Mouse (Mus musculus) CH12.LX (cell line): Measurements from ENCODE around the gene Rspry1. TPM values are rescaled to one million over a fixed set of nuclear protein-coding genes. Genes with fewer than 3 reads are reported as not detected.

Experiments
- DNase-seq: peaks from one replicate; pipeline ENCODE4 v3.0.0-alpha.2; 2013; ENCODE audit errors: extremely low read depth
- H3K27ac ChIP-seq: 2 replicates; pipeline ENCODE4 v1.5.1; 2012; ENCODE audit warnings: low read depth, mild to moderate bottlenecking, control low read depth, moderate library complexity; ENCODE audit not compliant: insufficient read depth
- H3K27me3 ChIP-seq: replicated peaks from 2 replicates; pipeline ENCODE3; 2012; ENCODE audit warnings: inconsistent platforms
- H3K36me3 ChIP-seq, 2 experiments: replicated peaks in 1 of 2; 2 replicates each; pipeline versions ENCODE3 to v1.6.1; 2012; ENCODE audit warnings: inconsistent platforms in 1 of 2, low read length in 1 of 2, mild to moderate bottlenecking in 1 of 2, mixed read lengths in 1 of 2, moderate library complexity in 1 of 2; ENCODE audit not compliant: control insufficient read depth in 1 of 2, insufficient read depth in 1 of 2
- H3K4me1 ChIP-seq, 2 experiments: 2 replicates each; pipeline ENCODE4 v1.6.1; 2012; ENCODE audit warnings: inconsistent platforms in 1 of 2, moderate library complexity in 1 of 2; ENCODE audit not compliant: insufficient read depth in 2 of 2, control insufficient read depth in 1 of 2
- H3K4me2 ChIP-seq: 2 replicates; pipeline ENCODE4 v1.6.1; 2012; ENCODE audit warnings: low read depth, mild to moderate bottlenecking, control low read depth; ENCODE audit not compliant: poor library complexity, insufficient read depth, severe bottlenecking
- H3K4me3 ChIP-seq, 3 experiments: fragments of 150-350 bp in 1 of 3; sonication (generic) in 1 of 3; replicated peaks in 1 of 3; 2 replicates each; pipeline versions ENCODE3 to v1.5.1; 2011 to 2012; ENCODE audit warnings: low read depth in 2 of 3, low read length in 2 of 3, mild to moderate bottlenecking in 2 of 3, moderate library complexity in 2 of 3, control low read depth in 1 of 3, improper control_type of control experiment in 1 of 3, inconsistent platforms in 1 of 3, mixed read lengths in 1 of 3; ENCODE audit not compliant: poor library complexity in 1 of 3
- H3K79me2 ChIP-seq: replicated peaks from 2 replicates; pipeline ENCODE4 v1.6.1; 2012; ENCODE audit warnings: mild to moderate bottlenecking, moderate library complexity; ENCODE audit not compliant: control insufficient read depth, poor library complexity, insufficient read depth, severe bottlenecking; ENCODE audit errors: extremely low read depth
- H3K9ac ChIP-seq: 2 replicates; pipeline ENCODE4 v1.6.1; 2012; ENCODE audit warnings: low read depth, mild to moderate bottlenecking, control low read depth, moderate library complexity; ENCODE audit not compliant: insufficient read depth
- H3K9me3 ChIP-seq: replicated peaks from 2 replicates; pipeline ENCODE3; 2012; ENCODE audit warnings: low read length, inconsistent platforms, mixed read lengths
- E2F4 ChIP-seq: IDR thresholded peaks from 2 replicates; pipeline ENCODE4 v1.6.1; 2011; ENCODE audit warnings: low read depth, low read length, improper control_type of control experiment; ENCODE audit not compliant: insufficient replicate concordance
- HCFC1 ChIP-seq: IDR thresholded peaks from 2 replicates; pipeline ENCODE4 v1.6.1; 2012; ENCODE audit warnings: low read depth, mild to moderate bottlenecking, inconsistent platforms, low read length, improper control_type of control experiment
- JUN ChIP-seq: IDR thresholded peaks from 2 replicates; pipeline ENCODE4 v1.6.1; 2011; ENCODE audit warnings: low read depth, mild to moderate bottlenecking, low read length, improper control_type of control experiment, moderate library complexity; ENCODE audit not compliant: insufficient read depth
- KAT2A ChIP-seq: IDR thresholded peaks from 2 replicates; pipeline ENCODE4 v1.6.1; 2012; ENCODE audit warnings: low read length, improper control_type of control experiment, inconsistent platforms; ENCODE audit not compliant: insufficient replicate concordance
- MAZ ChIP-seq: IDR thresholded peaks from 2 replicates; pipeline ENCODE4 v1.6.1; 2012; ENCODE audit warnings: low read depth, mild to moderate bottlenecking, inconsistent platforms, low read length, improper control_type of control experiment, moderate library complexity
- MEF2A ChIP-seq: IDR thresholded peaks from 2 replicates; pipeline ENCODE4 v1.6.1; 2014; ENCODE audit warnings: low read depth, mild to moderate bottlenecking, inconsistent platforms, low read length, improper control_type of control experiment, borderline replicate concordance
- NELFE ChIP-seq: IDR thresholded peaks from 2 replicates; pipeline ENCODE4 v1.6.1; 2011; ENCODE audit warnings: low read depth, low read length, improper control_type of control experiment
- POLR2A ChIP-seq: IDR thresholded peaks from 2 replicates; pipeline ENCODE4 v1.6.1; 2011; ENCODE audit warnings: low read depth, mild to moderate bottlenecking, improper control_type of control experiment, low read length
- UBTF ChIP-seq: IDR thresholded peaks from 2 replicates; pipeline ENCODE4 v1.6.1; 2012; ENCODE audit warnings: low read depth, mild to moderate bottlenecking, inconsistent platforms, low read length, improper control_type of control experiment, moderate library complexity
- USF1 ChIP-seq: IDR thresholded peaks from 2 replicates; pipeline ENCODE4 v1.6.1; 2014; ENCODE audit warnings: low read depth, mild to moderate bottlenecking, inconsistent platforms, low read length, improper control_type of control experiment
- ZMIZ1 ChIP-seq: IDR thresholded peaks from 2 replicates; pipeline ENCODE4 v1.6.1; 2012; ENCODE audit warnings: low read depth, mild to moderate bottlenecking, inconsistent platforms, low read length, improper control_type of control experiment
- ZNF384 ChIP-seq: IDR thresholded peaks from 2 replicates; pipeline ENCODE4 v1.6.1; 2012; ENCODE audit warnings: low read depth, low read length, improper control_type of control experiment, inconsistent platforms
- dilution Hi-C: fragments of 300-500 bp; cut with MboI; formaldehyde crosslinking; loops from 2 replicates; pipeline ENCODE4 v1.14.3; 2020; ENCODE audit warnings: low sequenced_read_pairs; ENCODE audit not compliant: extremely low pct_unique_long_range_greater_than_20kb, extremely low pct_ligation_motif_present
- in situ Hi-C: fragments of 300-500 bp; cut with MboI; formaldehyde crosslinking; loops from 3 replicates; pipeline ENCODE4 v1.14.3; 2019; ENCODE audit warnings: low sequenced_read_pairs, low pct_ligation_motif_present, low pct_unique_long_range_greater_than_20kb, mixed read lengths
- polyA plus RNA-seq: library from polyadenylated mRNA; unstranded; fragments of >175 nt; gene quantifications from 2 replicates; pipeline ENCODE4 v1.2.1, GENCODE M21; 2012; ENCODE audit warnings: low read depth; ENCODE audit not compliant: insufficient read length
- total RNA-seq, 2 experiments: library from RNA; depleted of rRNA; stranded (reverse); fragments of 300-350 nt in 1 of 2; fragments of >200 nt in 1 of 2; gene quantifications; 2 replicates each; pipeline ENCODE4 v1.2.3; 2012 to 2014

Rspry1 gene
- total and polyA plus RNA-seq, 3 experiments = 13.4 to 23.5 (median 18.0) TPM

DNA sequence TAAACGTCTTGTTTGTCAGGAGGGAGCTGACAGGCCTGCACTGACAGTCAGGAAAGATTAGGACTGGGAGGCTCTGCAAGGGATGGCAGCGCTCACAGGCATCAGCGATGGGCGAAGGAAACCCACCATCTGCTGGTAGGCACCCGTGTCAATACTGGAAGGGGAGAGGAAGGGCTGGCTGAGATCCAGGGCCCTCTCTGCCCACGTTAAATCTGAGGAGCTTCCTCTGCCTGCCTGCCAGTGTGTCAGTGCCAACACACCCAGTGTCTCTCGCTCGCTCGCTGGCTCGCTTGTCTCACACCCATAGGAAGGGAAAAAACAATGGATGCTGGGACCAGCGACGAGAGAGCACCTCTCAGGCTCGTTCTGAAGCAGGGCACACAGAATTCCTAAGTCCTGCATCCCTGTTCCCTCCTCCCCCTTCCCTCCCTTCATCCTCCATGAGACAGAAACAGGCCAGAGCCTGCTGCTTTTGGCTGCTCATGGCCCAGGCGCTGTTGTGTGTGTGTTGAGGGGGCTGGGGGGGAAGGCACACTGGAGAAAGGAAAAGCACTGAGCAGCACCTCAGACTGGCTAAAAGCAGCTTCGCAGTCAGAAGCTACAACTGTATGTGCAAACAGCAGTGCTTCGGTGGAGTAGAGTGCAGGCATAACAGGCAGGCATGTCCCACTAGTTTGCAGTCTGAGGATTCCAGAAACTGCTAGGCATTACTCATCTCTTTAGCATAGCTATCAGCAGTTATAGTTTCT, 27.4 kb upstream of the Rspry1 start:
- Histone ChIP-seq H3K9me3 (no peaks in the 10 kb centered on the region), H3K4me1 (peaks cover 14 to 30% of the 10 kb centered on the region in 2 experiments), H3K27me3 (no peaks in the 10 kb centered on the region), H3K79me2 (peaks cover 13% of the 10 kb centered on the region), H3K9ac (no peak overlapping the region), H3K4me3 (no peak overlapping the region), H3K27ac (no peak overlapping the region), H3K4me2 (no peak overlapping the region), H3K36me3 (peaks cover 66 to 78% of the 10 kb centered on the region in 2 experiments)
- no peak for DNase-seq
- TF ChIP-seq JUN = no peak
- no peak for TF ChIP-seq ZMIZ1
- no peak for TF ChIP-seq E2F4
- no peak for TF ChIP-seq MAZ
- TF ChIP-seq USF1 = no peak
- TF ChIP-seq POLR2A = no peak
- TF ChIP-seq NELFE = no peak
- no peak for TF ChIP-seq HCFC1
- TF ChIP-seq ZNF384 = no peak
- no peak for TF ChIP-seq KAT2A
- dilution Hi-C loops = no loop called here
- in situ Hi-C loops = no loop called here

DNA sequence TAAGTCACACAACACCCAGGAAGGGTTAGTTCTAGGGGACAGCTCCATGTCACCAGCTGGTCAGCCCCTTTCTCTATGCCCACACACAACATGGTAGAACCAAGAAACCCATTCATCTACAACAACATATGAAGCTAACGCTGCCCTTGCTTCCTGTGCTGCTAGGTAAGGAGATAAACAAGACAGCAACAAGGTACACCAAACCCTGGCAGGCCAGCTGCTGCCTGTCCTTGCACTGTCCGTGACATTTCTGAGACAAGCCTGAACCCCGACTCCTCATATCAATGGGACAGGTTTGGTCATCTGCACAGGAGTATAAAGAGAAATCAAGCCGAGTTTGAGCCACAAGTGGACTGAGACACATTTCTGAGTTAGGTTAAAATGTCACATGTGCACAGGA, 26.6 kb upstream of the Rspry1 start:
- no peak for TF ChIP-seq E2F4
- no peak for TF ChIP-seq KAT2A
- no peak for TF ChIP-seq ZMIZ1
- no peak for TF ChIP-seq UBTF
- TF ChIP-seq MEF2A = no peak
- Histone ChIP-seq H3K9ac (no peak overlapping the region), H3K4me2 (no peak overlapping the region), H3K9me3 (no peaks in the 10 kb centered on the region), H3K27ac (no peak overlapping the region; the same call in 1 of the 2 replicates), H3K27me3 (no peaks in the 10 kb centered on the region), H3K36me3 (peaks cover 70 to 84% of the 10 kb centered on the region in 2 experiments), H3K79me2 (0 out of 2 replicates have a peak, but pooled peaks cover 5% of the 10 kb centered on the region), H3K4me1 (peaks cover 14 to 21% of the 10 kb centered on the region in 2 experiments), H3K4me3 (no peak overlapping the region)
- in situ Hi-C loops = no loop called here
- no peak for DNase-seq
- dilution Hi-C loops = no loop called here
